Mouse (Mus musculus) inflammation-experienced regulatory T-cells (primary cell): ENCODE data around the gene Prkg1. TPM values are rescaled to one million over a fixed set of nuclear protein-coding genes. Genes with fewer than 3 reads are reported as not detected.

ENCODE experiments used
- polyA plus RNA-seq, 2 experiments: library from polyadenylated mRNA; unstranded; fragments of 100-300 nt; shearing (Covaris generic); gene quantifications; one replicate each; pipeline ENCODE4 v1.2.1; 2017

Gene Prkg1
- polyA plus RNA-seq: 1 to 10 TPM in 1 of 2 experiments, under 1 TPM in 1; 0.31 to 1.9 TPM

DNA sequence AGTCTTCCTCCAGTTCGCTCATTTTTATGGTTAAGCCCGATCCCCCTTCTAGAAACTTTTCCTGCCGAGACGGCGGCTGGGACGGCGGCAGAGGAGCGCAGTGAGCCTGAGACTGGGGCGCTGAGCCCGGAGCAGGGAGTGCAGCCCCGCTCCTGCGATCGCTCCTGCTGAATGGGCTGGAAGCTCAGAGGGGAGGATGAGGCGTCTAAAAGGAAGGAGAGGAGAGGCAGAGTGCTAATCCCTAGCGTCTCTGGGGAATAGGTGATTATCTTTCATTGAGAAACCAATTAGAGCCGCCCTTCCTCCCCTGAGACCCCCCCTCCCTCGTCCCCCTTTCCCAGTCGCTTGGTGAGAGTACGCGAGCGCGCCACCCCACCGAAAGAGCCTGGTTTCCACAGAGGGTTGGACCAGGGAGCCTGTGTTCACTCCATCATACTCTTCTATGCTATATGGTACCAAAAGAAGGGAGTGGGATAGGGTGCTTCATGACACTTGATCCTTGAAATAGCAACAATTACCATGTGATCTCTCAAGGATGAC is at the start of gene Prkg1:
Gene Prkg1, minus strand, starts transcription at position 233 of the 540 bp plus-strand sequence.

DNA sequence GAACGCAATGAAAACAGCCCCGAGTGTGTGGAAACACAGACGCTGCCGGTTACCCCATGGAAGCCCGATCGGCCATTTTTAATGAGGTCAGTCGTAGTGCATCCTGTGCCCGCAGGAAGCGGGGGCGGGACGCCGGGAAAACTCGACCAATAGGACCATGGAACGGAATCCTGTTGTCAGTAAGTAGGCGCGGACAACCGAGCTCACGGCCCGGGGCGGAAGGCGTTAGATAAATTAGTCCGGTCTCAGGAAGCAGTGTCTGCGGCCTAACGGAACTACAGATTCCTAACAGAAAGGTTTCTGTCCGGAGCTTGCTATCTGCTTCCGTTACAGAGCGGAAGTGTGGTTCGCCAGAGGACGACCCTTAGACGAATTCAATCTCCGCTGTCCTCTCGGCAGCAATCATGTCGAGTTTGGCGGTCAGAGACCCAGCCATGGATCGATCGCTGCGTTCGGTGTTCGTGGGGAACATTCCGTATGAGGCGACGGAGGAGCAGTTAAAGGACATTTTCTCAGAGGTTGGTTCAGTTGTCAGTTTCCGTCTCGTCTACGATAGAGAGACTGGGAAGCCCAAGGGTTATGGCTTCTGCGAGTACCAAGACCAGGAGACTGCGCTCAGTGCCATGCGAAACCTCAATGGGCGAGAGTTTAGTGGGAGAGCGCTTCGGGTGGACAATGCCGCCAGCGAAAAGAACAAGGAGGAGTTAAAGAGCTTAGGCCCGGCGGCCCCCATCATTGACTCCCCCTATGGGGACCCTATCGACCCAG is 682.0 kb downstream of the Prkg1 start, which contains the start of gene Cstf2t:
Gene Cstf2t, plus strand, starts transcription at position 176 of the 768 bp plus-strand sequence.

DNA sequence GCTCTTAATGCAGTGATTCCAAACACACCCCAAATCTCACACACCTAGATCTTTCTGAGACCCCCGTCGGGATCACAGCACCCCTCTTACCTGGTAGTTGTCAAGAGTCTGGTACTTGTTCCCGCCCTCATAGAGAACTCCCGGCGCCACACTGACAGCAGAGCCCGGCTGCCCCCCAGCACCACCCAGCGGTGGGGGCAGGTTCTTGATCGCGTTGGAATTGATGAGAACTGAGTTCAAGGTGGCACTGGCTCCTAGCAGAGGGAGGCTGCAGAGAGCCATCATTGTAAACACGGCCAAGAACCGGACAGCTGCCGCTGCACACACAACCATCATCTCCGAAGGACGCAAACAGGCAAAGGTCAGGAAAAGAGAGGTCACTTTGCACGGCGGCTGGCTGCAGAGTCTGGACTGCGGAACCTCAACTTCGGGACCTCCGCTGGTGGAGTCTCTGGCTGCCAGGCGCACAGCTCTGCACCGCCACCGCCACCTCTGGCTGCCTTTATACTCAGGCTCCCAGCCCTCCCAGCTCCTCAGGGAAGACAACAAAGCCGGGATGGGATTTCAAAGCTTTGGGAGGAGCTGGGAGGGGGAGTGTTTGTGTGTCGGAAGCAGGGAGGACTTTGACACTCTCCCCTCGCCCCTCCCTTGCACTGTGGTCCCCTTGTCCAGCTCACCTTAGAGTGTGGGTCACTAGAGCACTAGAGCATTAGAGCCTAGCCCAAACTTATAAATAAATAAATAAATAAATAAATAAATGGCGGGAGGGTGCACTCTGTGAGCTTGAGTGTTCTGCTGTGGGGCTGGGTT is 1215.6 kb downstream of the Prkg1 start, which contains the start of gene Dkk1:
Gene Dkk1, minus strand, starts transcription at position 622 of the 810 bp plus-strand sequence.

Other genes starting within 250 kb of the Prkg1 start
- gene A1cf, start 103.7 kb upstream of the Prkg1 start, polyA plus RNA-seq: 1 to 10 TPM in 1 of 2 experiments, under 1 TPM in 1; 0.30 to 1.0 TPM